Mouse (Mus musculus) neural tube, embryonic 10.5 days (tissue): Measurements from ENCODE around the gene Afap1.

ENCODE experiments used
- DNase-seq: peaks from one replicate; pipeline ENCODE4 v3.0.0-alpha.2; 2017; ENCODE audit warnings: low spot score; ENCODE audit errors: extremely low spot score

The Afap1 gene

DNA sequence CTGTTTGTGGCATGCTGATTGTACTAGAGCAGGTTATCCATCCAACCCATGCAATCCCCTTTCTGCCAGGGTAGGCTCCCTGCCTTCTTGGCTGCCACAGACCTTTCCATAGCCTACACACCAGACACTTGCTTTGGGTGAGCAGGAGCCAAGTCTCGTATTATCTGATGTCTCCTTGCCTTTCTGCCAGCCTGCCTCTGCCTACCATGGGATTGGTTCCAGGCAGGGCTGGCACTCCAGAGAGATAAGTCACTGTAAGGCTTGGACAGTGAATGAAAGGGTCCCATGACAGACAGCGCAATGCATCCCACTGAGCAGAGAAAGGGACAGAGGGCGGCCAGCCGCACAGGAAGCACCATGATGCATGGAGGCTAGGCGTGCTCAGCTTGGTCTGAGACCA is 146.5 kb downstream of the Afap1 start:
- DNase-seq = no peak

DNA sequence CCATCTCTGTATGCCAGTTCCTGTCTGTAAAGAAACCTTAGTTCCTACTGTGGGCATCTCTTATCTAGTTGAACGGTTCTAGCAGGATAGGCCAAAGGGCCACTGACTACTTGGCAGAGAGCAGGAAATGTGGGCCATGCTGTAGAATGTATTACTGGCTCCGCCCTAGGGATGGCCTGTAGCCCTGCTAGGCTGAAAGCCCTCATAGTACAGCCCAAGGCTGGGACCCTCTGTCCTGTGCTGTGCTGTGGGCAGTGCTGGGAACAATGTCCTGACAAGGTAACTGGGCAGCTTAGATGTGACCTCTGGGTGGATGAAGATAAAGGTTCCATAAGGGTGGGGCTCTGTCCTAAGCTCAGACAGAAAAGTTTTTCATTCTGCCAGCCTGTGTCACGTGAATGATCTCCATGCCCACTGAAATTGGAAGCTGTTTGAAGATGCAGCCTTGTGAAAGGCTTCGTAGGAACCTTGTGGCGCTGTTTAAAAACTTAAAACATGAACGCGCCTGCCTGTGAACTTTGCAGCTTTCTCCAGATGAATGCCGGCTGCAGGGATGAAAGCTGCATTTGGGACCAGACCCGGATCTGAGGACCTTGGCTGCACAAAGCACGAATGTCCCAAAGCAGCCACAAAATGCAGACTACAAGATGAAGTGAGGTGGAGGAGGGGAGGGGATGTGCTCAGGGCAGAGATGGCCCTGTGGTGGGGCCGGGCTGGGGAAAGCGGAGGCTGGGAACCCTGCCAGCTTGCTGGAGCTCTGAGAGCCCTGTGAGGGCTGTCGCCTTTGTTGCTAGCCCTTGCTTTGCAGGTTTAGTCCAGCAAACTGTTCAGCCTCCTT is 147.5 kb downstream of the Afap1 start:
- DNase-seq = no peak

DNA sequence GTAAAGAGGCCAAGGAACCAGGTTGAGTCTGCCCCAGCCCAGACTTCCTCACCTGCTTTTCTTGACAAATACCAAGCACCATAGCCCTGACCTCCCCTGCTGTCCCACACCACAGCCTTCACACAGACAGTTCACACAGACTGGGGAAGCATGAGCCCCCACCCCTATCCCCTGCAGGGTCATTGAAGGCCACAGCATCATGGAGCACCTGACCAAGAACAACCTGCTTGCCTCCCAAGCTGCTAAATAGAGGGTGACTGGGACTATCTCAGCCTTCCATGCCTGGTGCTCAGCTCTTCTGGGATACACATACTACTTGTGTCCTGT is 148.1 kb downstream of the Afap1 start:
- DNase-seq = no peak

DNA sequence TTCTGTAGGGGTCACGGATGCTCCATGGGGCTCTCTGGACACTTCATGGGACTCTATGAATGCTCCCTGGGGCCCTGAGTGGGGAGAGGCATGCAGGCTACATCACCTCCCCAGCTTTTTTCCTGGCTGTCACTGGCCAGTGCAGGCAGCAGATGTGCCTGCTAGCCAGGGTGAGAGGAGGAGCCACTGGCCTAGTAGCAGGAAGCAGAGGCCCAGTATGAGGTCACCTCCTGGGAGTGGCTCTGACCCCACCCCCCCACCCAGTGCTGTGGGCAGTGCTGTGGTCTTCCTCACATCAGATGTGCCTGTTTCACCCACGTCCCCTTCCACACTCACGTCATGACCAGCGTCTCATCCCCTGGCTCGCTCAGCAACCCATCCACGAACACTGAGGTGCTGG is 148.6 kb downstream of the Afap1 start:
- no peak for DNase-seq

DNA sequence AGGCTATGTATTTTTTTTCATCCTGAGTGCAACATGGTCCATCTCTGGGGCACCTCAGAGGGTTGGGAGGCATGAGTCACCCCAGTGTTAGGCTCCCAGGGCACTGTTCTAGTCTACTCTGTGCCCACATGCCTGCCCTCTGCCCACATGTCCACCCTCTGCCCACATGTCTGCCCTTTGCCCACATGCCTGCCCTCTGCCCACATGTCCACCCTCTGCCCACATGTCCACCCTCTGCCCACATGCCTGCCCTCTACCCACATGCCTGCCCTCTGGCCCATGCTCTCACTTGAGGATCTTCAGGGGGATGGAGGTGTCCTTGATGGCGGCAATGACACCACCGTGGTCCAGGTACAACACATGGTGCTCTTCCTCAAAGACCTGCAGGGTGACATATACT is 150.0 kb downstream of the Afap1 start:
- DNase-seq = no peak
